Mouse (Mus musculus): ENCODE measurements around the gene Tasp1. TPM values are rescaled to one million over a fixed set of nuclear protein-coding genes. Genes with fewer than 3 reads are reported as not detected.
"Not testable (repeated sequence)": the region's sequence is repeated elsewhere in the genome, so short reads cannot be mapped to it uniquely, and the experiment has no call there.

Tasp1 gene
- polyA plus RNA-seq, 1 experiment, result 16.4 TPM

- no peak for DNase-seq
- TF ChIP-seq POLR2A (IDR thresholded peaks at IDR 0.05; ENCODE audit: borderline replicate concordance, insufficient read depth, low read length) (no peak), CTCF (IDR thresholded peaks at IDR 0.05; ENCODE audit: borderline replicate concordance, insufficient read depth, low read depth, low read length) (no peak)
- no peak overlapping the region for H3K4me3 ChIP-seq (replicated peaks; ENCODE audit: insufficient read depth, low read depth, low read length)
- no peaks in the 10 kb centered on the region for H3K4me1 ChIP-seq (ENCODE audit: control insufficient read depth, insufficient read depth, low read length)
- no peaks in the 10 kb centered on the region for H3K27me3 ChIP-seq (ENCODE audit: control insufficient read depth, insufficient read depth, low read length)
- H3K27ac ChIP-seq (ENCODE audit: insufficient read depth, low read length), result no peak overlapping the region
- 68% methylated on average over 1 of the region's 1 CpGs for WGBS
Measured at GRCm38 (mm10) chr2:139948843-139949242, 117.8 kb downstream of the Tasp1 start.

- Histone ChIP-seq H3K27me3 (ENCODE audit: control insufficient read depth, insufficient read depth, low read length) (no peaks in the 10 kb centered on the region), H3K4me1 (ENCODE audit: control insufficient read depth, insufficient read depth, low read length) (no peaks in the 10 kb centered on the region), H3K27ac (ENCODE audit: insufficient read depth, low read length) (no peak overlapping the region), H3K4me3 (replicated peaks; ENCODE audit: insufficient read depth, low read depth, low read length) (no peak overlapping the region)
- TF ChIP-seq POLR2A (IDR thresholded peaks at IDR 0.05; ENCODE audit: borderline replicate concordance, insufficient read depth, low read length), result no peak
- TF ChIP-seq CTCF (IDR thresholded peaks at IDR 0.05; ENCODE audit: borderline replicate concordance, insufficient read depth, low read depth, low read length), result no peak
- DNase-seq, result no peak
- WGBS, result 52% methylated on average over 2 of the region's 2 CpGs
Measured at GRCm38 (mm10) chr2:139937581-139937980, 129.0 kb downstream of the Tasp1 start.

GRCm38 (mm10) chr2:139934577-139934976 lies 132.0 kb downstream of the Tasp1 start:
- no peak overlapping the region for H3K4me3 ChIP-seq (replicated peaks; ENCODE audit: insufficient read depth, low read depth, low read length)
- TF ChIP-seq CTCF (IDR thresholded peaks at IDR 0.05; ENCODE audit: borderline replicate concordance, insufficient read depth, low read depth, low read length) (no peak), POLR2A (IDR thresholded peaks at IDR 0.05; ENCODE audit: borderline replicate concordance, insufficient read depth, low read length) (no peak)
- DNase-seq, result no peak
- no peaks in the 10 kb centered on the region for H3K27me3 ChIP-seq (ENCODE audit: control insufficient read depth, insufficient read depth, low read length)
- H3K27ac ChIP-seq (ENCODE audit: insufficient read depth, low read length), result no peak overlapping the region
- no peaks in the 10 kb centered on the region for H3K4me1 ChIP-seq (ENCODE audit: control insufficient read depth, insufficient read depth, low read length)
- WGBS, result 94% methylated on average over 10 of the region's 10 CpGs

GRCm38 (mm10) chr2:139934033-139934572 lies 132.5 kb downstream of the Tasp1 start:
- Histone ChIP-seq H3K27me3 (ENCODE audit: control insufficient read depth, insufficient read depth, low read length) (no peaks in the 10 kb centered on the region), H3K4me3 (replicated peaks; ENCODE audit: insufficient read depth, low read depth, low read length) (no peak overlapping the region), H3K4me1 (ENCODE audit: control insufficient read depth, insufficient read depth, low read length) (no peaks in the 10 kb centered on the region), H3K27ac (ENCODE audit: insufficient read depth, low read length) (no peak overlapping the region)
- 90% methylated on average over 4 of the region's 4 CpGs for WGBS
- no peak for DNase-seq
- TF ChIP-seq CTCF (IDR thresholded peaks at IDR 0.05; ENCODE audit: borderline replicate concordance, insufficient read depth, low read depth, low read length) (no peak), POLR2A (IDR thresholded peaks at IDR 0.05; ENCODE audit: borderline replicate concordance, insufficient read depth, low read length) (no peak)

- WGBS, result 87% methylated on average over 2 of the region's 2 CpGs
- Histone ChIP-seq H3K27ac (ENCODE audit: insufficient read depth, low read length) (no peak overlapping the region), H3K4me3 (replicated peaks; ENCODE audit: insufficient read depth, low read depth, low read length) (no peak overlapping the region), H3K27me3 (ENCODE audit: control insufficient read depth, insufficient read depth, low read length) (no peaks in the 10 kb centered on the region), H3K4me1 (ENCODE audit: control insufficient read depth, insufficient read depth, low read length) (no peaks in the 10 kb centered on the region)
- no peak for TF ChIP-seq CTCF (IDR thresholded peaks at IDR 0.05; ENCODE audit: borderline replicate concordance, insufficient read depth, low read depth, low read length)
- DNase-seq, result no peak
Measured at GRCm38 (mm10) chr2:139932211-139932610, 134.4 kb downstream of the Tasp1 start.

- TF ChIP-seq POLR2A (IDR thresholded peaks at IDR 0.05; ENCODE audit: borderline replicate concordance, insufficient read depth, low read length) (no peak), CTCF (IDR thresholded peaks at IDR 0.05; ENCODE audit: borderline replicate concordance, insufficient read depth, low read depth, low read length) (no peak)
- no peaks in the 10 kb centered on the region for H3K27me3 ChIP-seq (ENCODE audit: control insufficient read depth, insufficient read depth, low read length)
- no peak for DNase-seq
- H3K27ac ChIP-seq (ENCODE audit: insufficient read depth, low read length), result no peak overlapping the region
- H3K4me1 ChIP-seq (ENCODE audit: control insufficient read depth, insufficient read depth, low read length), result no peaks in the 10 kb centered on the region
- 20% methylated on average over 1 of the region's 1 CpGs for WGBS
- H3K4me3 ChIP-seq (replicated peaks; ENCODE audit: insufficient read depth, low read depth, low read length), result no peak overlapping the region
Measured at GRCm38 (mm10) chr2:139924937-139925336, 141.7 kb downstream of the Tasp1 start.

- H3K4me3 ChIP-seq (replicated peaks; ENCODE audit: insufficient read depth, low read depth, low read length); H3K4me1 ChIP-seq (ENCODE audit: control insufficient read depth, insufficient read depth, low read length); DNase-seq; H3K27ac ChIP-seq (ENCODE audit: insufficient read depth, low read length); H3K27me3 ChIP-seq (ENCODE audit: control insufficient read depth, insufficient read depth, low read length): not testable (repeated sequence)
Measured at GRCm38 (mm10) chr2:139921395-139921794, 145.2 kb downstream of the Tasp1 start.

- 80% methylated on average over 2 of the region's 2 CpGs for WGBS
- DNase-seq, result no peak
- no peak overlapping the region for H3K27ac ChIP-seq (ENCODE audit: insufficient read depth, low read length)
- H3K4me3 ChIP-seq (replicated peaks; ENCODE audit: insufficient read depth, low read depth, low read length), result no peak overlapping the region
- no peak for TF ChIP-seq CTCF (IDR thresholded peaks at IDR 0.05; ENCODE audit: borderline replicate concordance, insufficient read depth, low read depth, low read length)
- TF ChIP-seq POLR2A (IDR thresholded peaks at IDR 0.05; ENCODE audit: borderline replicate concordance, insufficient read depth, low read length), result no peak
- H3K4me1 ChIP-seq (ENCODE audit: control insufficient read depth, insufficient read depth, low read length), result no peaks in the 10 kb centered on the region
- H3K27me3 ChIP-seq (ENCODE audit: control insufficient read depth, insufficient read depth, low read length), result no peaks in the 10 kb centered on the region
Measured at GRCm38 (mm10) chr2:139919757-139920156, 146.8 kb downstream of the Tasp1 start.

All from cerebellum, adult 2 months (tissue).